Mouse (Mus musculus) frontal cortex, adult 2 months (tissue): ENCODE results near the gene Mdfi. TPM values are rescaled to one million over a fixed set of nuclear protein-coding genes. Genes with fewer than 3 reads are reported as not detected.
"Not testable (repeated sequence)": the region's sequence is repeated elsewhere in the genome, so short reads cannot be mapped to it uniquely, and the experiment has no call there.

Source experiments
- DNase-seq, 2 experiments: peaks; one replicate each; pipeline ENCODE4 v3.0.0; 2022; ENCODE audit warnings: low spot score in 1 of 2; ENCODE audit errors: extremely low spot score in 1 of 2
- polyA plus RNA-seq: library from polyadenylated mRNA; depleted of rRNA; stranded (reverse); fragments of >200 nt; gene quantifications from 2 replicates; pipeline ENCODE4 v1.2.3, GENCODE M21; 2012; rRNA removed

Mdfi gene
- 3.8 and 4.6 TPM in 2 replicates for polyA plus RNA-seq

DNA sequence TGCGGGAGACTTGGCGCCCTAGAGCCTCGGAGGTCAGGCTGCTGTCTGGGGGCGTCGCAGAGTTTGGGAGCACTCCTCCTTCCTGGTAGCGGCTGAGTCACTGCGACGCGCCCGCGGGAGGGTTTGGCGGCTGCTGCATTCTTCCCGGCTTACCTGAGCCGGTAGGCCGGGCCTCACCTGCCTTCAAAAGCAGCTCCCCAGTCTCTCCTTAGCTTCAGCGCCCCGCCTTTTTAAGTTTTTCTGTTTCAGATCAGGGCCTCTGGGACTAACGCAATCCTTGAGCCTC, at the start of gene Mdfi:
Gene Mdfi (minus strand): TSS at position 210 of the 286 bp plus-strand sequence.
- DNase-seq: no peak

DNA sequence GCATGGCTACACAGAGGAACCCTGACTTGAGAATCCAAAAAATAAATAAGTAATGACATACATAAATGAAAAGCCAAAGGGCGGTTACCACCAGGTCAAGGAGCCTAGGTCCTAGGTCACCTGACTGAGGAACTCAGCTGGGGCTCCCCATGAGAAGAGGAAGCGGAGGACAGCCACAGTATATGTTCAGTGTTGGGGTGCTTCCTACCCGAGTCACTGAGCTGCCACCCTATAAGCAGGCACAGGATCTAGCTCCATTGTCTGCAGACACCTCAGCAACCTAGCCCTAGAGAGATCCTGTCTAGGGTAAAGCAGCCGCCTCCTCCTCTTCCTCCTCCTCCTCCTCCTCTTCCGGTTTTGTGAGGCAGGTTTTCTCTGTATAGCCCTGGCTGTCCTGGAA, 48.6 kb upstream of the Mdfi start:
- no peak for DNase-seq

DNA sequence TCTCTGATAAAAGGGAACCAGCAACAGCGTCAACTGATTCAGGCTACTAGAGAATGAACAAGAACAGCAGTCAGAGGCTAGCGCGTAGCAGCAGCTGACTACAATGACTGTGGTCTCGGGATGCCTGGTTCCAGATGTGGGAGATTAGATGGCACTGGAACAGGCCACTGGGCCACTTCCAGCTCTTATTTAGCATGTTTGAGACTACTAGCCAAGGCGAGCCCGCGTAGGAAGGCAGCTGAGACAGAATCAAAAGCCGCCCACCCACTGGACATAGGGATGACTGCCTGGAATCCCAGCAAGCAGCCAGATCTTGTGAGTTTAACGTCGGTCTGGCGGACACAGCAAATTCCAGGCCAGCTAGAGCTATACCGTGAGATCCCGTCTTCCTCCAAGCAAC, 46.8 kb upstream of the Mdfi start:
- DNase-seq: no peak

DNA sequence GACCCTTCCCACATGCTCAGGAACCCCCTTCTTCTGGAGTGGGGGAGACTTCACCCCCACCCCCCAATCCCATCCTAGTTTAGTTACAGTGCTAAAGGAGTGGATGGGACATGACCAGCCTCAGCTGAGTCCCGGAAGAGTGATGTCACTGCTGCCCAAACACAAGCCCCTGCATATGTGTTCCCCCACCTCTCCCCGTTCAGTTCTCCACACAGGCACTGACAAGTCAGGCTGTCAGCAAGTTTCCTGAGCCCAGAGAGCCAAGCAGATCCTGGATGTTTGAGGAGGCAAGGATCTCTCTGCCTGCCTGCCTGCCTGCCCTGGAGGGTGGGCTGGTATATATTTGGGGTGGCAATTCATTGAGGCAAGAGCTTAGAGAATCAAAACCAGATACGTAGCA, 44.7 kb upstream of the Mdfi start:
- DNase-seq: no peak

DNA sequence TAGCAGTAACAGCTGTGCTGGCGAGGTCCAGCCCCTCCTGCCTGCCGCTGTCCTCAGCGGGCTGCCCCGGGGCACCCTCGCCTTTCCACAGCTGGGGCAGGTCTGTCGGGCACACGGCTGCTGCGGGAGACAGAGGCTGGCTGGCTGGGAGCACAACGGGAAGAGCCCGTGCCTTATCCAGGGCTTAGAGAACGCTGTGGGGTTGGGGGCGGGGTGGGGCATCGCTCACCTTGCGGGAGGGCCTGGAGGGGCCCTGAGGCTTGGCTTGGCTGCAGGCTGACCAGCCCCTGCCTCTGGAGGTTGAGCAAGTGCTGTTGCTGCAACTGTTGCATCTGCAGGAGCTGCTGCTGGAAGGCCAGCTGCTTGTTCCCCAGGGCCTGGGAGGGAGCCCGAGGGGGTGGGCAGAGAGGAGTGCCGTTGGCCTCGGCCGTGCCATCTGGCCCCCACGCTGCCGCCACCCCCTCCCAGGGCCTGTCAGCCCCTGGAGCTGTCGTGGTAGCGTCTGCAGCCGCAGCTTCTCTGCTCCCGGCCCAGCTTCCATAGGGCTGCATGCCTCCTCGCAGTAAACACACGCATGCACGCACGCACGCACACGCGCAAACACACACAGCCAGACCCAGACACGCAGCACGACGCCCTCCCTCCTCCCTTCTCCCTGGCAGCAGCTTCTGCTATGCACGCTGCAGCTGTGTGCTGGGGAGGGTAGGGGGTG, 44.0 kb upstream of the Mdfi start:
- peak in 1 of 2 experiments; percentile 72 for DNase-seq

DNA sequence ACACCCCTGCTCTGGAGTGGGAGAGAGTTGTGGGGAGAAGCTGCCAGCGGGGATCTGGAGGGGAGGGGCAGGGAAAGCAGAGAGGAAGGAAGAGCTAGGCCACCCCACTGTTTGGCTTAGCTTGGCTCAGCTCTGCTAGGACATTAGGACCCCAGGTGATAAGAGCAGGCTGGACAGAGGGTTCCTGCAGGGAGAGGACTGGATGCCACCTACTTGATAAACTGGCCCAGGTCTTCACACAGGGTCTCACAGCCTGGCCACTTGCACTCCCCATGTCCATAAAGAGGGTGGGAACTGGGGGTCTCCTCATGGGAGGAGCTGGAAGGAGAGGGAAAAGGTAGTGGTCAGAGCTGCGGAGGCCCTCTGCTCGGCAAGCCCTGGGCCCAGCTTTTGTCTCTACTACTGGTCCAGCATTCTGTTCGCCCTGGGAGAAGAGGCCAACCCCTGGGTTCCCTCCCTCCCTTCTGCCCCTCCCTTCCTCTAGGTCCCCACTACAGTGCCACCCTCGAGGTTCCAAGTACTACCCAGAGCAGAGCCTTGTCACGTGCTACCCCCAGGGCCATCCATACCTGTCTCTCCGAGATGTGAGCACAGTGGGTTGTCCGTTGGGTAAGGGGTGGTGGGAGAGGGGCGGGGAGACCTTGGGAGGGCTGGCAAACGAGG, 43.4 kb upstream of the Mdfi start:
- no peak for DNase-seq

DNA sequence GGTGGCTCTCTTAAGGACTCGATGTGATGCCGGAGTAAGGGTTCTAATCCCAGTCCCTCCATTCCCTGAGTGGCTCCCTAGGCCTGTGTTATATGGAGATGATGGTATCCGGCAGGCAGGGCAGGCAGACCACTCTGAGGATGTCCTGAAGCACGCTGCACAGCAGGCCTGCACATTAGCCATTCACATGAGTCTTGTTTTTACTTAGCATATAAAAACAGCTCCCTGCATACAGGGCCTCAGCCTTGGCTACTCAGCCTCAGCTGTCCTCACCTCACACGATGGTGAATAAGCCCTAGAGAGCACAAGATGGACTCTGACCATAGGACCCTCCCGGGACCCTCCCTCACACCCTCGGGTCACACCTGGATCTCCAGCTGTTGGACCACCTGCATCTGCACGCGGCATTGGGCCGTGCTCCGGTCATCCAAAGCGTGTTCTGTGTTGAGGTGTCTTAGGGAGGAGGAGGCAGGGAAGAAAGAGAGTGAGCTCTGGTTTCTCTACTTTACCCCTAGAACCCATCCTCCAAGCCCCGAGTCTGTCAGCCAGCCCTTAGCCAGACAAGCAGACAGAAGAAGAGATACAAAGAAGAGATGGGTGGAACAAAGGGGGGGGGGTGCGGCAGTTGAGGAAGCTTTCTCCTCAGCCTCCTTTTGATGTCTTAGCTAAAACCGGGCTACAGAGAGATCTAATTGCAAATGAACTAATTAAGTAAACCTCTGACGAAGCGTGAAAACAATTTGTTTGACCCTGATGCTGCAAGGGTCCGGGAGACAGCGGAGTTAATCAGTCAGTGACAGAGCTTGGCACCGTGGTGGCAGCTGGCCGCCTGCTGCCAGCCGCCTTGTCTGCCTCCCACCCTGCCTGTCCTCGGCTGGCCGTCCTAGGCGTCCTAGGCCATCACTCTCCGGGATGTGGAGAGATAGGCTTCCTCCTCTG, 42.6 kb upstream of the Mdfi start:
- no peak for DNase-seq

DNA sequence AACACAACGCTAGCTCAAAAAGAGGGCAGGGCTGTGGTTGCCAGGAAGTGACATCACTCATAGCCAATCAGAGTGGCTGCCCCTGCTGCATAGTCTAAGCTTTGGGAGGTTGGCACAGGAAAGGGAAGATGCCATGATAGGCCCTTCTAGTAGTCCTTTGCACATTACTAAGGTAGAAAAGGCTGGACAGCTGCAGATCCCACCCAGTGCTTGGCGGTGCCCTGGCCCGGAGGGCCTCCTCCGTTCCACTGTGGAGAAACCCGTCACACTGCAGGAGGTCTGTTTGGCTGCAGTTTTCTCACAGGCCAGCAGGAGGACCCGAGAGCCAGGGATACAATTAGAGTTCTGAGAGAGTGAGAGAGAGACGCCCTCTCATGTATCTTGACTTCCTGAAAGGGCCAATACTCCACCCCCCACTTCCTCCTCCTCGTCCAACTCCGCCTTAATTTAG, 38.9 kb upstream of the Mdfi start:
- peak; percentile 88 to 94 for DNase-seq

DNA sequence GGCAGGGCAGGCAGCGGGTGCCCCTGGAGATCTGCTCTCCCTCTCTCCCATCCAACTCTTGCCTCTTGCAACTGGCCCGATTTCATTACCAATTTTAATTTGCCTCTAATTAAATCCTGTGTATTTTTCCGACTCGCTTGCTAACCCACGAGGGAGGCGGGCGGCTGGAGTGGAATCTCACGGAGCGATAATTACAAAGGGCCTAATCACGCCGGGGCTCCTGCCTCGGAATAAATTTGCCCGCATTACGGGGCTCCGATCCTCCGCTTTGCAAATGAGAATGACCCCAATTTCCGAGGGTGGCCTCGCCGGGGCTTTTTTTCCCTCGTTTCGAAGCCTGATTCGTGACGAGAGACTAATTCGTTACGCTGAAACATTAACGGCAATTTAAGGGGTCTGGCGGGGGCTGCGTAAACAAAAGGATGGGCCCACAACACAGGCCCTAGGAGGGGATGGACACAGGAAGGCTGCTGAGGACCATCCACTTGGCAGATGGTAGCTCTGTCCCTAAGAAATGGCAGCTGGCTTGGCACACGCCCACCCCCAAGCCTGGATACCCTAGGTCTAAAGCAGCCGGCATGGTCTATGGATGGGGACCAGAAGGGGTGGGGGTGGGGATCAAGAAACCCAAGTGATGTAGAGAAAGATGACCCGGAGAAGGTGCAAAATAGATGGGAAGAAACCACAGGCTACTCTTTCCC, 38.0 kb upstream of the Mdfi start:
- no peak for DNase-seq

DNA sequence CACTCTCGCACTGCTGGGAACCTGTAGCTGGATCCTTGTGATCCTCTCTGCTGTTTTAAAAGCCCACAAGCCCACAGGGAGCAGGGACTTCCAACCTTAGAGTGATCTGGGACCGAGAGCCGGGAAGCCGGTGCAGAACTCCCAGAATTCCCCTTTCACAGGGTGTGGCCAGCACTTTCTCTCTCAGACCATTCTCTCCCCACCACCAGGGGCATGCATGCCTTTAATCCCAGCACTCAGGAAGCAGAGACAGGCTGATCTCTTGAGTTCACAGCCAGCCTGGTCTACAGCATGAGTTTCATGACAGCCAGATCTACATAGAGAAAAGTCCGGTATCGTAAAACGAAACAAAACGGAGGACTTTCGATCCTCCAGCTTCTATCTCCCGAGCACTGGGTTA, 35.4 kb upstream of the Mdfi start:
- DNase-seq: no peak

DNA sequence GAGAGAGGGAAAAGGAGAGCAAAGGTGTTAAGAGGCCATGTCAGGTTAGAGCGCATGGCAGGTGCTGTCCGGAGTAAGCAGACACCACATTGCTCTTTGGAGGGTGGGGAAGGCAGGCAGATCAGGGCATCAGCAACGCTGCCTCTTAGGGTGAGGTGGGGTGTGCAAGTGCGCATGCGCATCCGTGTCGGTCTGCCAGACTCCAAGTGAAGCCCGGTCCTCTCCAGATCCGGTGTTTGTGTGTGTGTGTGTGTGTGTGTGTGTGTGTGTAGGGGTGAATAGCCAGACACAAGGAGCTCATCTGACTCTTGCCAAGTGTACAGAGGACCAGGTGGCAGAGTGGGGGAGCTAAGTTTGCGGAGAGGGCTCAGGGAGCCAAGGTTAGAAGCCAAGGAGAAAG, 31.5 kb upstream of the Mdfi start:
- no peak for DNase-seq

DNA sequence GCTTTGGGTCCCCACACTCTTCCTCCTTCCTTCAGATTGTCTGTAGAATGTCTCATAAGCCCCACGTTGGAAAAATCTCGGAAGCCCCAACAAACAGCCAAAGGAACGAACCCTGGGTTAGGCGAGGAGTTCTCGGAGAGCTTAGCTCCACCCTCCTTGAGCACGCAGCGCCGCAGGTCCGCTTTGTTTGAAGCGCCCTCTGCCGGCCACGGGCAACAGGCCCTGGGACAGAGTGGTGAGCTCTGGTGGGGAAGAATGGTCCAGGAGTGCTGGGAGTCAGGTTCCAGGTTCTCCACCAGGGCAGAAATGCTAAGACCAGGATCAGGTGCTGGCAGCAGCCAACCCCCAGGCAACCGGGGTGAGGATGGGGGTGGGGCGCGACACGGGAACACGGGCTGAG, 30.0 kb upstream of the Mdfi start:
- DNase-seq: peak in 1 of 2 experiments; percentile 90

DNA sequence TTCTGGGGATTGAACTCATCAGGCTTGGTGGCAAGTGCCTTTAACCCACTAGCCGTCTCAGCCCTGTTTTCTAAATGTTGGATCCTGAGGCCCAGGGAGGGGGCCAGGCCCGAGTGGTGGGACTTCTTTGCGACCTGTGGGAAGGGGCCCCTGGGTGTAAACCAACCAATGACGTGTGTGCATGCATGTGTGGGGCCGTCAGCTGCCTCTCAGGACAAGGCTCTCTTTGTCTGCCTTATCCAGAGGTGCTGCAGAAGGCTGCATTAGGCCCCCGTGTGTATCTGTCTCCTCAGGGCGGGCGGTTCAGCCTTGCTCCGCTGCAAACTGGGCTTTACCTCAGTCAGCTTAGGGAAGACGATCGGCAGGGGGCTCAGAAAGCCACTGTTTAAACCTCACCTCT, 28.9 kb upstream of the Mdfi start:
- no peak for DNase-seq

DNA sequence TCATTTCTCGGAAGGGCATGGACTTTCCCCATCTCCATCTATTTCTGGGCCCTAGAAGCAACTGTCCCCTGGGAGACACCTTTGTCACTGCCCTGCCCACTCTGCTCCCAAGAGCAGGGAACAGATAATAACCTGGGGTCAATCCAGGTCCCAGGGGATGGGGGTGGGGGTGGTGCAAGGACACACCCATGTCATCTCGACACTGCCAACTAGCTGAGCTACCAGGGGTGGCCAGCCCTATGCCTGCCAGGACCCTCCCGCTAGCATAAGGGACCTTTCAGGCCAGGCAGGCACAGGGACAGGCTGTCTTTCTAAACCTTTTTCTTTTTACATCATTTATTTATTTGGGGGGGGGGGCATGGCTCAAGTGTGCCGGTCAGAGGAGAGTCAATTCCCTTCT, 28.5 kb upstream of the Mdfi start:
- no peak for DNase-seq

DNA sequence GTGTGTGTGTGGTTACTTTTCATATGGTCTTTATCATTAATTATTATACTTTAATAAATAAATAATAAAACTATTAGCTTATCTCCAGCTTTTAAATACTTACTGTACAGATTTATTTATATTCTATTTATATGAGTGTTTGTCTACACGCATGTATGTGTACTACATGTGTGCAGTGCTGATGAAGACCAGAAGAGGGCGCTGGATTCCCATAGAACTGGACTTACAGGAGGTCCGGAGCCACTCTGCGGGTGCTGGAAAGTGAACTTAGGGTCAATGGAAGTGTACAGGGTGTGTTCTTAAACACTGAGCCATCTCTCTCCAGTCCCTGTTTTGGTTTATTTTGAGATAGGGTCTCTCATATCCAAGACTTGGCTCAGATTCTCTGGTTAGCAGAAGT, 21.1 kb upstream of the Mdfi start:
- no peak for DNase-seq

DNA sequence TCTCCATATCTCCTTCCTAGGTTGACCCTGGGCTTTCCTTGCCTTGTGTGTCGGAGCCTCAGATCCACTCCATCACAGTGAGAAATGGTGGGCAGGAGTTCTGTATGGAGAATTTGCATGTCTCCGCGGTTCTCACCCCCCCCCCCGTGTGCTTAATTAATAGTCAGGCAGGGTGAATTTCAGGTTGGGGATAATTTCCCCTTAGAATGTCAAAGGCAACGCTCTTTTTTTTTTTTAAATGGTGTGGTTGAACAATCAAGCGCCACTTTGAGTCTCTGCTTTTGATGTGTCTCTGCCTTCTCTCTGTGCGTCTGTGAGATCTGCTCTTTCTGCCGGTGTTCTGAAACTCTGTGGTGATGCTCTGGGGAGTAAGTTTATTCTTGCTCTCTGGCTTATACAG, 20.4 kb upstream of the Mdfi start:
- no peak for DNase-seq

DNA sequence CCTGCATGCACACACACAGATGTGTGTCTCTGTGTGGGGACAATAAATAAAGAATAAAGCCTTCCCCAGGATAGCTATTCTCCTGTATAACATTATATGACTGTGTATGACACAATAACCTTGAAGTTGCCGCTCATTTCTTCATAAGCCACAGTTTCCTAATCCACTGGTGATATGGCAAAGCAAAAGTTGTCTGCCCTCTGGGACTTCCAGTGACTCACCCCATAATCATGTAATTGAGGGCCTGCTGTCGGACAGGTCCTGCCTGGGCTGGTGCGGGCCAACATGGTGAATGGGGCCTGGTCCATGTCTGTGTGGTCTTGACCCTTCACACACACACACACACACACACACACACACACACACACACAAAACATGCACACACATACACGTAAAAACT, 19.3 kb upstream of the Mdfi start:
- no peak for DNase-seq

DNA sequence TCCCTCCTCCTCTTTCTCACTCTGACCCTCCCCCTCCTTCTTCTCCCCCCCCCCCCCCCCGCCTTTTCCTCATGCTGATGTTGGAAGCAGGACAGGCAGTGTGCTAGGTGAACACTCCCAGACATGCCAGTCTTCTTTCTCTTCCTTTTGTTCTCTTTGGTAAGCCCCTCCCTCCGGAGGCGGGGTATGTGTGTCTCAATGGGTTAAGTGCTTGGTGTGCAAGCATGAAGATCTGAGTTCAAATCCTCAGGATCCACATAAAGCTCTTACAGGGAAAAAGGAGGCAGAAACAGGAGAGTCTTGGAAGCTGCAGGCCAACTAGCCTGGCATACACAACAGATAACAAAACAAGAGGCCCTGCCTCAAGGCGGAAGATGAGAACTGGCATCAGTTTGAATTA, 18.8 kb upstream of the Mdfi start:
- no peak for DNase-seq

DNA sequence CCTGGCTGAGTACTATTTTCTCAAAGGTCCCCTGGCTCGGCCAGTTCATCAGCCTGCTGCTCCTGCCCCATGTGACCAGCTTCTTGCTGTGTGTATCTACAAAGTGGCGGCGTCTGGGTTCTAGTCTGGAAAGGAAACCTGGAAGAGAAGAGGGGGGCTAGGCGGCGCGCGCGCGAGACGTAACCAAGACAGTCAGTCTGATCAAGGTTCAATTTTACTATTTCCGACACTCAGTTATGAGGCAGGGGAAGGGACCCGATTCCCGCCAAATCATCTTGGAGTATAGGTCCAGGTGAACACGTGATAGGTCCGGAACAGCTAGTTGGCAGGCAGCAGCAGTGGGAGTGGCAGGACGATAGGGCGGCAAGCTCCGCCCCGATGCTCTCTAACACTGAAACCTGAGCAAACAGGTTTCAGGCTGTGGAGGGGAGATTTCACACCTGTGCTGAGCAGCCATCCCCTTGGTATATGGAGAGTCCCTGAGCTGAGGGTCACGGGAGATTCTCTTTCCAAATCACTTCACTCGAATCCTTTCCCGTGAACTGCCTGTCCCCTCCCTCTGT, 17.4 kb upstream of the Mdfi start:
- not testable (repeated sequence) for DNase-seq

DNA sequence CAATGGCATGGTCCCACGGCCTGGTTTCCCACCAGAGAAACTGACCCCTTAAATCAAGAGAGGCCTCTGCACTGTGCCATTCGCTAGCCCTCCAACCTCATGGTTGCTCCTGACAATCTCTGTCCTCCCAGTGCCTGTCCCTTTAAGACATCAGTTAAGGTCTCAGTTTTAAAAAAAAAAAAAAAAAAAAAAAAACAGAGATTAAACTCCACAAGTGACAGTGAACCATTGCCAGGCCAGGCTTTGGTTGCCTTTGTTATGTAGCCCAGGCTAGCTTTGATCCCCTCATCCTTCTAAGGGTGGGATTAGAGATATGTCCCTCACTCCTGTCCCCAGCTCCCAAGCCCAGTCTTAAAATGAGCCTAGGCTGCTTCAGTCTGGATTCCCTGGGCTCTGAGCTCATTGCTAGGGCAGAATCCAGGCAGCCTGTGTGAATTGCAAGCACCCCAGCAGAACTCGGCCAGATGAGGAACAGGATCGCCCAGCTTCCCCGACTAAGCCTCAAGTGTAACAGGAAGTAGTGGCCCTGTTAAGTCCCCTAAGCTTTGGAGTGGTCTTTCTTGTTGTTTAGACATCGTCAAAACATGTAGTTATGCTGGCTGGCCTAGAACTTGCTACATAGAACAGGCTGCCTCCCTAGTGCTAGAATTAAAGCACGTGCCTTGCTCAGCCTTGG, 16.3 kb upstream of the Mdfi start:
- DNase-seq: no peak
